Mouse (Mus musculus) lung, adult 2 months (tissue): ENCODE measurements at regions not wholly inside any gene's neighbourhood (a gene's known extent, or its start where the extent isn't known, plus 50 kb on each side); places are given as distances from the start of the nearest gene placed in this dataset.

Experiments used
- CTCF ChIP-seq: fragments of 200-500 bp; IDR thresholded peaks from 2 replicates; pipeline ENCODE4 v1.5.1; 2011; ENCODE audit warnings: mild to moderate bottlenecking, low read length, control low read depth; ENCODE audit not compliant: insufficient read depth
- POLR2A ChIP-seq: fragments of 200-500 bp; IDR thresholded peaks from 2 replicates; pipeline ENCODE4 v1.6.1; 2011; ENCODE audit warnings: low read depth, mild to moderate bottlenecking, control low read depth, low read length, borderline replicate concordance; ENCODE audit errors: extremely low read depth

GRCm38 (mm10) chr6:100110981-100111660, 176.2 kb downstream of the Rybp start:
- TF ChIP-seq CTCF (no peak), POLR2A (no peak)
